Mouse (Mus musculus) hindbrain, embryonic 13.5 days (tissue): ENCODE results near the gene Trnau1ap. TPM values are rescaled to one million over a fixed set of nuclear protein-coding genes. Genes with fewer than 3 reads are reported as not detected.

Experiments used
- ATAC-seq: fragments of 200-750 bp; cut with Nextera tagmentation; 2 replicates; pipeline ENCODE4 v1.8.0; 2017; ENCODE audit warnings: moderate TSS enrichment; ENCODE audit not compliant: low FRiP score
- H3K27ac ChIP-seq: fragments of 300-500 bp; sonication (generic); 2 replicates; pipeline ENCODE4 v1.5.1; 2015; ENCODE audit warnings: inconsistent platforms, mild to moderate bottlenecking, moderate library complexity
- H3K27me3 ChIP-seq: fragments of 300-500 bp; sonication (generic); 2 replicates; pipeline ENCODE4 v1.6.1; 2015; ENCODE audit warnings: mild to moderate bottlenecking, inconsistent platforms
- H3K36me3 ChIP-seq: fragments of 300-500 bp; sonication (generic); 2 replicates; pipeline ENCODE4 v1.6.1; 2015; ENCODE audit warnings: mild to moderate bottlenecking, inconsistent platforms
- H3K4me1 ChIP-seq: fragments of 300-500 bp; sonication (generic); replicated peaks from 2 replicates; pipeline ENCODE4 v1.6.1; 2015; ENCODE audit warnings: inconsistent platforms
- H3K4me2 ChIP-seq: fragments of 300-500 bp; sonication (generic); 2 replicates; pipeline ENCODE4 v1.6.1; 2015; ENCODE audit warnings: inconsistent platforms, mild to moderate bottlenecking, moderate library complexity
- H3K4me3 ChIP-seq: fragments of 300-500 bp; sonication (generic); 2 replicates; pipeline ENCODE4 v1.5.1; 2015; ENCODE audit warnings: mild to moderate bottlenecking, inconsistent platforms
- H3K9ac ChIP-seq: fragments of 300-500 bp; sonication (generic); 2 replicates; pipeline ENCODE4 v1.6.1; 2015; ENCODE audit warnings: mild to moderate bottlenecking, inconsistent platforms
- H3K9me3 ChIP-seq: fragments of 300-500 bp; sonication (generic); 2 replicates; pipeline ENCODE4 v1.6.1; 2016; ENCODE audit warnings: inconsistent platforms
- WGBS: fragments of 180-500 bp; shearing (Covaris S2); methylation state at CpG from one replicate; pipeline ENCODE4 v1.1.7; 2015; 5-methylcytosine and 5-hydroxymethylcytosine counted together
- polyA plus RNA-seq: library from polyadenylated mRNA; unstranded; fragments of >200 nt; fragmentation: Nextera tagmentation; extraction: Ambion mirVana; gene quantifications from 2 replicates; pipeline ENCODE4 v1.2.1, GENCODE M21; 2015

The Trnau1ap gene
- polyA plus RNA-seq, 1 experiment from 2014 or later = 80.9 TPM

GRCm38 (mm10) chr4:132331960-132332359 is 2.6 kb upstream of the Trnau1ap start:
- ATAC-seq = no peak
- peaks cover 12% of the 10 kb centered on the region for H3K4me1 ChIP-seq
- WGBS = 85% methylated on average over 3 of the region's 3 CpGs

GRCm38 (mm10) chr4:132329835-132330354 is 557 bp upstream of the Trnau1ap start:
- Histone ChIP-seq H3K4me3 (peak overlapping the region; percentile 83), H3K4me2 (peak overlapping the region; percentile 76), H3K9ac (peak overlapping the region; percentile 94), H3K36me3 (peaks cover 38% of the 10 kb centered on the region), H3K4me1 (peaks cover 12% of the 10 kb centered on the region), H3K27ac (peak overlapping the region; percentile 88), H3K9me3 (no peaks in the 10 kb centered on the region), H3K27me3 (no peaks in the 10 kb centered on the region)
- peak; percentile 8; the same call in 1 of the 2 replicates for ATAC-seq
- WGBS = 12% methylated on average over 10 of the region's 10 CpGs

More at GRCm38 (mm10) chr4:132331960-132332359, 2.6 kb upstream of the Trnau1ap start:
- Histone ChIP-seq H3K9me3 (no peaks in the 10 kb centered on the region), H3K4me2 (no peak overlapping the region), H3K9ac (no peak overlapping the region), H3K4me3 (no peak overlapping the region), H3K27me3 (no peaks in the 10 kb centered on the region), H3K36me3 (peaks cover 47% of the 10 kb centered on the region), H3K27ac (no peak overlapping the region)

- WGBS = 54% methylated on average over 14 of the region's 14 CpGs
- Histone ChIP-seq H3K4me3 (peak overlapping the region; percentile 83), H3K27ac (peak overlapping the region; percentile 88; the same call in 1 of the 2 replicates), H3K4me1 (peaks cover 12% of the 10 kb centered on the region), H3K9ac (peak overlapping the region; percentile 94), H3K9me3 (no peaks in the 10 kb centered on the region), H3K27me3 (no peaks in the 10 kb centered on the region), H3K4me2 (peak overlapping the region; percentile 76), H3K36me3 (peaks cover 38% of the 10 kb centered on the region)
- ATAC-seq = no peak
These were observed 851 bp downstream of the Trnau1ap start for GRCm38 (mm10) chr4:132328391-132328982.

- H3K27ac ChIP-seq = no peak overlapping the region
- H3K4me1 ChIP-seq = peaks cover 12% of the 10 kb centered on the region
- H3K4me3 ChIP-seq = no peak overlapping the region
- H3K9ac ChIP-seq = no peak overlapping the region
- no peak for ATAC-seq
- no peak overlapping the region for H3K4me2 ChIP-seq
- 78% methylated on average over 5 of the region's 5 CpGs for WGBS
- H3K9me3 ChIP-seq = no peaks in the 10 kb centered on the region
- no peaks in the 10 kb centered on the region for H3K27me3 ChIP-seq
- peaks cover 39% of the 10 kb centered on the region for H3K36me3 ChIP-seq
These were observed 2.9 kb downstream of the Trnau1ap start for GRCm38 (mm10) chr4:132326481-132326880.

GRCm38 (mm10) chr4:132315711-132316110 is 13.6 kb downstream of the Trnau1ap start:
- Histone ChIP-seq H3K36me3 (peaks cover 87% of the 10 kb centered on the region), H3K4me1 (peaks cover under 1% of the 10 kb centered on the region; the same call in 1 of the 2 replicates), H3K9ac (no peak overlapping the region), H3K4me3 (no peak overlapping the region), H3K4me2 (no peak overlapping the region), H3K27ac (no peak overlapping the region), H3K27me3 (no peaks in the 10 kb centered on the region), H3K9me3 (no peaks in the 10 kb centered on the region)
- ATAC-seq = no peak
- WGBS = 91% methylated on average over 8 of the region's 8 CpGs

GRCm38 (mm10) chr4:132312627-132313026 is 16.7 kb downstream of the Trnau1ap start:
- Histone ChIP-seq H3K9ac (no peak overlapping the region), H3K27me3 (no peaks in the 10 kb centered on the region), H3K27ac (no peak overlapping the region), H3K9me3 (no peaks in the 10 kb centered on the region), H3K4me2 (no peak overlapping the region), H3K36me3 (peaks cover 67% of the 10 kb centered on the region), H3K4me3 (no peak overlapping the region), H3K4me1 (peaks cover 15% of the 10 kb centered on the region)
- ATAC-seq = no peak
- WGBS = 88% methylated on average over 5 of the region's 5 CpGs

- Histone ChIP-seq H3K9me3 (no peaks in the 10 kb centered on the region), H3K9ac (no peak overlapping the region), H3K4me3 (no peak overlapping the region), H3K27me3 (no peaks in the 10 kb centered on the region), H3K4me1 (peaks cover 15% of the 10 kb centered on the region), H3K4me2 (no peak overlapping the region), H3K36me3 (peaks cover 59% of the 10 kb centered on the region), H3K27ac (no peak overlapping the region)
- WGBS = 59% methylated on average over 3 of the region's 3 CpGs
- no peak for ATAC-seq
These were observed 17.5 kb downstream of the Trnau1ap start for GRCm38 (mm10) chr4:132311801-132312200.

- Histone ChIP-seq H3K9ac (no peak overlapping the region), H3K4me3 (no peak overlapping the region), H3K9me3 (no peaks in the 10 kb centered on the region), H3K4me2 (no peak overlapping the region), H3K27me3 (no peaks in the 10 kb centered on the region), H3K36me3 (peaks cover 53% of the 10 kb centered on the region), H3K27ac (no peak overlapping the region), H3K4me1 (peaks cover 15% of the 10 kb centered on the region)
- ATAC-seq = no peak
- WGBS = 42% methylated on average over 1 of the region's 1 CpGs
These were observed 18.1 kb downstream of the Trnau1ap start for GRCm38 (mm10) chr4:132311209-132311608.

- peaks cover 46% of the 10 kb centered on the region for H3K36me3 ChIP-seq
- H3K27ac ChIP-seq = peak overlapping the region; percentile 91
- no peaks in the 10 kb centered on the region for H3K27me3 ChIP-seq
- 29% methylated on average over 10 of the region's 10 CpGs for WGBS
- peaks cover 15% of the 10 kb centered on the region for H3K4me1 ChIP-seq
- H3K9me3 ChIP-seq = no peaks in the 10 kb centered on the region
- ATAC-seq = no peak
- H3K4me3 ChIP-seq = peak overlapping the region; percentile 60
- H3K4me2 ChIP-seq = peak overlapping the region; percentile 81
- peak overlapping the region; percentile 87 for H3K9ac ChIP-seq
These were observed 19.4 kb downstream of the Trnau1ap start for GRCm38 (mm10) chr4:132309849-132310472.

- Histone ChIP-seq H3K9ac (peak overlapping the region; percentile 87), H3K9me3 (no peaks in the 10 kb centered on the region), H3K4me3 (peak overlapping the region; percentile 60), H3K4me1 (peaks cover 15% of the 10 kb centered on the region), H3K4me2 (peak overlapping the region; percentile 81), H3K27me3 (no peaks in the 10 kb centered on the region), H3K27ac (peak overlapping the region; percentile 91), H3K36me3 (peaks cover 45% of the 10 kb centered on the region)
- ATAC-seq = no peak
- WGBS = under 1% methylated on average over 15 of the region's 15 CpGs
These were observed 20.0 kb downstream of the Trnau1ap start for GRCm38 (mm10) chr4:132309140-132309848.

GRCm38 (mm10) chr4:132308437-132309139 is 20.8 kb downstream of the Trnau1ap start:
- Histone ChIP-seq H3K4me2 (peak overlapping the region; percentile 81), H3K27ac (peak overlapping the region; percentile 91), H3K4me3 (peak overlapping the region; percentile 60), H3K4me1 (peaks cover 15% of the 10 kb centered on the region), H3K9ac (peak overlapping the region; percentile 87), H3K36me3 (peaks cover 37% of the 10 kb centered on the region), H3K27me3 (no peaks in the 10 kb centered on the region), H3K9me3 (no peaks in the 10 kb centered on the region)
- ATAC-seq = peak; percentile 94
- WGBS = 2% methylated on average over 41 of the region's 41 CpGs

GRCm38 (mm10) chr4:132306004-132306403 is 23.3 kb downstream of the Trnau1ap start:
- 86% methylated on average over 6 of the region's 6 CpGs for WGBS
- Histone ChIP-seq H3K4me3 (no peak overlapping the region), H3K27ac (no peak overlapping the region), H3K4me1 (peaks cover 20% of the 10 kb centered on the region), H3K9me3 (no peaks in the 10 kb centered on the region), H3K27me3 (no peaks in the 10 kb centered on the region), H3K9ac (no peak overlapping the region), H3K4me2 (no peak overlapping the region), H3K36me3 (peaks cover 13% of the 10 kb centered on the region)
- ATAC-seq = no peak
